Mouse (Mus musculus) olfactory bulb, adult 2 months (tissue): ENCODE measurements around the gene Plagl1. TPM values are rescaled to one million over a fixed set of nuclear protein-coding genes. Genes with fewer than 3 reads are reported as not detected.

Experiments used
- H3K27ac ChIP-seq: fragments of 200-500 bp; 2 replicates; pipeline ENCODE4 v1.5.1; 2012; ENCODE audit warnings: low read depth, low read length; ENCODE audit not compliant: insufficient read depth
- H3K4me1 ChIP-seq: fragments of 200-500 bp; 2 replicates; pipeline ENCODE4 v1.6.1; 2012; ENCODE audit warnings: low read length; ENCODE audit not compliant: control insufficient read depth, insufficient read depth
- H3K4me3 ChIP-seq: fragments of 200-500 bp; 2 replicates; pipeline ENCODE4 v1.5.1; 2012; ENCODE audit warnings: mild to moderate bottlenecking, low read depth, low read length, moderate library complexity; ENCODE audit not compliant: insufficient read depth
- CTCF ChIP-seq: fragments of 200-500 bp; IDR thresholded peaks from 2 replicates; pipeline ENCODE4 v1.5.1; 2012; ENCODE audit warnings: low read depth, mild to moderate bottlenecking, low read length, moderate library complexity; ENCODE audit not compliant: insufficient read depth
- POLR2A ChIP-seq: fragments of 200-500 bp; IDR thresholded peaks from 2 replicates; pipeline ENCODE4 v1.6.1; 2012; ENCODE audit warnings: mild to moderate bottlenecking, low read depth, low read length, moderate library complexity; ENCODE audit not compliant: insufficient read depth
- WGBS: fragments of 180-500 bp; shearing (Covaris S2); methylation state at CpG from one replicate; pipeline ENCODE4 v1.1.7; 2018; 5-methylcytosine and 5-hydroxymethylcytosine counted together
- polyA plus RNA-seq: library from polyadenylated mRNA; stranded (reverse); fragments of >200 nt; gene quantifications from 2 replicates; pipeline ENCODE4 v1.2.4, GENCODE M21; 2012; ENCODE audit warnings: low replicate concordance; ENCODE audit not compliant: missing spikeins, insufficient read depth, insufficient read length

The Plagl1 gene
- polyA plus RNA-seq, 1 experiment: not detected

DNA sequence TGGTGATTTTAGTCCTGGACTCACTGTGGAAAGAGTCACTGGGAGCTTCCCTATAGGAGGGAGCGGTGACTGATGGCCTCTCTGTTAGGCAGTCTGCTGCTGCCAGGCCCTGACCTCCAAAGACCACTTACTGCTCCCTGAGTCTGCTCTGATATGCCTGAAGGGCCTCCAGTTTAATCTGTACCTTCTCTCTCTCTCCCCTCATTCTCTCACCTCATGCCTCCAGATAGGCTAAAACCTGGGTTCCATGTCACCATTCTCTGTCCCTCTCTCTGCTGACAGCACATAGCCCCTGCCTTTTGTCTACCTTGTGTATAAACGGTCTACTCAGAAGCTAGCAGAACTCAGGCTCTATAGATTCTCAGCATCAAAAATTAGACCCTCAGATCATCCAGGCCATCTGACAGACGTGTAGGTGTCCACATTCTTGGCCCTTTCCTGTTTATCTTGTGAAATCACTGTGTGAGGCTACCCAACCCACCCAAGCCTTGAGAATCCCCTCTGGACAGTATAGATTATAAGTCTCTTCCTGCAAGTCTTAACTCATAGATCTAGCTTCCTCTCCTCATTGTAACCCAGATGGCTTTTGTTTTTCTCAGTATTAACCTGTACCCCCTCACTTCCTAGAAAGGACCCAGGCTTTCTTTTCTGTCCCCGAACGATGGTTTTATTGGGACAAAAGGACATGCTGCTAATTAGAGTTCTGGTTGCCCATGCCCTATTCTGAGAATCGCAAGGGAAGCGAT lies 57.9 kb downstream of the Plagl1 start:
- H3K4me1 ChIP-seq: no peaks in the 10 kb centered on the region
- no peak overlapping the region for H3K27ac ChIP-seq
- H3K4me3 ChIP-seq: no peak overlapping the region
- 70% methylated on average over 7 of the region's 7 CpGs for WGBS
- TF ChIP-seq CTCF (no peak), POLR2A (no peak)

DNA sequence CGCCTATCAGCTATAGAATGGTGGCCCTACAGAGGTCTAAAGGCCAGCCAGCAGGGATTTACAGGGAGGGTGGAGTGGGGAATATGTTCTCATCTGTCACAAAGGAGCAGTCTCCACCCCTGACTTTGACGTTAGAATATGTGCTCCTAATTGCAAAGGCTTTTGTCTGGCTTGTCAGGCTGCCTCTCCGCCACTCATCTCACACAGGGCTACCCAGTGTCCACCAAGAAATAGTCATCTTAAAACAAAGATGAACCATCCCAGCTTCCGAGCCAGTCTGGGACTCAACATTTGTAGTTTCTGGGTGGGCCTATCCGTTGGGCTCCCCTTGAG lies 58.4 kb downstream of the Plagl1 start:
- Histone ChIP-seq H3K4me3 (no peak overlapping the region), H3K27ac (no peak overlapping the region), H3K4me1 (no peaks in the 10 kb centered on the region)
- no peak for TF ChIP-seq CTCF
- WGBS: 72% methylated on average over 5 of the region's 5 CpGs

DNA sequence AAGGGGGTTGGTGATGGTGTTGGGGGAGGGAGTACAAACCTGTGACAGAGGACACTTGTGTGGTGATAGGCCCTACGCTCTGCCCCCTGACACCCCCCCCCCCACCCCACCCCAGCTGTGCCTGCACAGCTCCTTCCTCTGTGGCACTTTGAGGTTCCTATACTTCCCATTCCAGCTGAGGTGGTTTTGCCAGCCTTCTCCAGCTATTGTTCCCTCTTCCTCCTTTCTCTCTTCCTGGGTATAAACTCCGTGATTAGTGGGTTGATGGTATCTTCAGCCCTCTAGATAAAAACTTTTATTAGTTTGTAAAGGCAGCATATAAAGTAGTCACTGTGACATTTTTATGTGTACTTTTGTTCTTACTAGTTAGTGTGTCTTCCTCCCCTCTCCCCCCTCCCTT lies 59.0 kb downstream of the Plagl1 start:
- Histone ChIP-seq H3K4me1 (no peaks in the 10 kb centered on the region), H3K4me3 (no peak overlapping the region), H3K27ac (no peak overlapping the region)
- WGBS: 62% methylated on average over 2 of the region's 2 CpGs
- no peak for TF ChIP-seq POLR2A

DNA sequence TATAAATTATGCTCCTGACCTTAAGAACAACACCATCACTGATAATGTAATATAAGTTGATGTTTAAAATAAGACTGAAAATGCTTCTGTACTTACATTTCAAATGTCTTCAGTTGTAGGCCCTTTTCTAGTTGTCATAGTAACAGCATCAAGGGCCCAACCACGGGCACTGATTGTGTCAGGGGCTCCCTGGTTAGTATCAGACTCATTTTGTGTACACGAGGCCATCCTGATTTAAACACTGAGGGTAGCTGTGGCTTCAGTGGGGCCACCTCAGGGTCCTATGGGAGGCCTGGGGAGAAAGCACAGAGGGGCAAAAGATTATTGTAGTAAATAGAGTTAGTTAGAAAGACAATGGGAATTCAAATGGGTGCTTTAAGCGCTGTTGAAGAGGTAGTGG lies 65.5 kb downstream of the Plagl1 start:
- TF ChIP-seq POLR2A (no peak), CTCF (no peak)
- no peaks in the 10 kb centered on the region for H3K4me1 ChIP-seq
- no peak overlapping the region for H3K27ac ChIP-seq
- no peak overlapping the region for H3K4me3 ChIP-seq
- WGBS: 66% methylated on average over 3 of the region's 3 CpGs

DNA sequence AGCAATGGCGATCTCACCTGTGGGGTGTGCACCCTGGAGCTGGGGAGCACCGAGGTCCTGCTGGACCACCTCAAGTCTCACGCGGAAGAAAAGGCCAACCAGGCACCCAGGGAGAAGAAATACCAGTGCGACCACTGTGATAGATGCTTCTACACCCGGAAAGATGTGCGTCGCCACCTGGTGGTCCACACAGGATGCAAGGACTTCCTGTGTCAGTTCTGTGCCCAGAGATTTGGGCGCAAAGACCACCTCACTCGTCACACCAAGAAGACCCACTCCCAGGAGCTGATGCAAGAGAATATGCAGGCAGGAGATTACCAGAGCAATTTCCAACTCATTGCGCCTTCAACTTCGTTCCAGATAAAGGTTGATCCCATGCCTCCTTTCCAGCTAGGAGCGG lies 67.0 kb downstream of the Plagl1 start:
- TF ChIP-seq POLR2A (no peak), CTCF (no peak)
- no peak overlapping the region for H3K27ac ChIP-seq
- 84% methylated on average over 13 of the region's 13 CpGs for WGBS
- no peak overlapping the region for H3K4me3 ChIP-seq
- H3K4me1 ChIP-seq: no peaks in the 10 kb centered on the region

DNA sequence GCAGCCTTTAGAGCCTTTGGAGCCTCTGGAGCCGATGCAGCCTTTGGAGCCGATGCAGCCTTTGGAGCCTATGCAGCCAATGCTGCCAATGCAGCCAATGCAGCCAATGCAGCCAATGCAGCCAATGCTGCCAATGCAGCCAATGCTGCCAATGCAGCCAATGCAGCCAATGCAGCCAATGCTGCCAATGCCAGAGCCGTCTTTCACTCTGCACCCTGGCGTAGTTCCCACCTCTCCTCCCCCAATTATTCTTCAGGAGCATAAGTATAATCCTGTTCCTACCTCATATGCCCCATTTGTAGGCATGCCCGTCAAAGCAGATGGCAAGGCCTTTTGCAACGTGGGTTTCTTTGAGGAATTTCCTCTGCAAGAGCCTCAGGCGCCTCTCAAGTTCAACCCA lies 67.6 kb downstream of the Plagl1 start:
- Histone ChIP-seq H3K4me3 (no peak overlapping the region), H3K27ac (no peak overlapping the region), H3K4me1 (no peaks in the 10 kb centered on the region)
- 67% methylated on average over 7 of the region's 7 CpGs for WGBS
- TF ChIP-seq CTCF (no peak), POLR2A (no peak)

DNA sequence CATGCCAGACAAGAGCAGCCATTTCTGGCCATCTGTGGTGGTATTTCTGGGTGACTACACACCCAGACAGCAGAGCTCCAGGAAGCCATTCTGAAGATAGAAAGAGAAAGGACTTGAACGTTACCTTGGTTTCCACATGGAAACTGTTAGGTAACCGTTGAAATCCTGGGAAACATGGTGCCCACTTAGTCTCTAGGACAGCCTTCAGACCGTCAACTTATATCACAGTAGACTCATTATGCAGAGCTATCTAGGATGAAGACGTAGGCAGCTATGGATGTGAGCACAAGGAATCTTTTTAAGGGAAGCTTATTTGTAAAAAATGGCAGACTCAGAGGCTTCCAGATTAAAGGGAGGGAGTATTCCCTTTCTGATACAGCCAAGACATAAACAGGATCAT lies 73.5 kb downstream of the Plagl1 start:
- no peaks in the 10 kb centered on the region for H3K4me1 ChIP-seq
- 90% methylated on average over 4 of the region's 4 CpGs for WGBS
- H3K27ac ChIP-seq: no peak overlapping the region
- TF ChIP-seq CTCF (no peak), POLR2A (no peak)
- H3K4me3 ChIP-seq: no peak overlapping the region

DNA sequence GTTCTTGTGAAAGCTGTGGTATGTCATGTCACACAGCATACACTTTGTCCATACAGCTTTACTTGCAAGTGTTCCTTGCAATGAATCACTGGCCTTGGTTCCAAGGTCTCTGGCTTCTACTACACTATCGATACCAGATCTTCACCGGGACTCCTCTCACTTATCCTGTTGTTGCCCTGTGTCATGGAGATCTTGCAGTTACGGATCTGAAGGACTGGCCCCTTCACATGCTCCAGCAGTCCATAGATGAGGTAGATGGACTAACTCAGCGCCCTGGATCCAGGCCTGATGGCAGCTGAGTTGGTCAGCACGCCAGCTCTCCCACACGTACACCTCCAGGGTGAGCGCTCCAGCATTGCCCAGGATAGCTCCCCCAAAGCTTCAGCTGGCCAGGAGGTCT lies 75.0 kb downstream of the Plagl1 start:
- Histone ChIP-seq H3K4me3 (no peak overlapping the region), H3K4me1 (no peaks in the 10 kb centered on the region), H3K27ac (no peak overlapping the region)
- TF ChIP-seq CTCF (no peak), POLR2A (no peak)
- 96% methylated on average over 7 of the region's 7 CpGs for WGBS

DNA sequence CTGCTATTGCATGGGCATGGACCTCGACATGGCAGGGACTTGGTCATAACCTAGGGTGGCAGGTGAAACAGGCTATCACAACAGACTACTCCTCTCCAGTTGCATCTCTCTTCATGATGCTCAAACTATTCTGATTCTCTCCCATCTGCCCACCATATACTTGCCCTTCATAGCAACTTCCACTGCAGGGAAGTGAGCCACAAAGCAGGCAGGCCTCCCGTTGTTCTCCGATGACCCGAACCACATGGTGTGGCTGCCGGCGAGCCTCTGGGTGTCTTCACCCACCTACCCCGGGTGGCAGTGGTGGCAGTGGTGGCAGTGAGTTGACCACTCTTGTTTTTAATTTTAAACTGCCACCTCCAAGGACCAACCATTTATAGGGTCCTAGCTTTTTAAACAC lies 75.4 kb downstream of the Plagl1 start:
- Histone ChIP-seq H3K4me1 (no peaks in the 10 kb centered on the region), H3K27ac (no peak overlapping the region), H3K4me3 (no peak overlapping the region)
- TF ChIP-seq CTCF (no peak), POLR2A (no peak)
- WGBS: 97% methylated on average over 7 of the region's 7 CpGs

DNA sequence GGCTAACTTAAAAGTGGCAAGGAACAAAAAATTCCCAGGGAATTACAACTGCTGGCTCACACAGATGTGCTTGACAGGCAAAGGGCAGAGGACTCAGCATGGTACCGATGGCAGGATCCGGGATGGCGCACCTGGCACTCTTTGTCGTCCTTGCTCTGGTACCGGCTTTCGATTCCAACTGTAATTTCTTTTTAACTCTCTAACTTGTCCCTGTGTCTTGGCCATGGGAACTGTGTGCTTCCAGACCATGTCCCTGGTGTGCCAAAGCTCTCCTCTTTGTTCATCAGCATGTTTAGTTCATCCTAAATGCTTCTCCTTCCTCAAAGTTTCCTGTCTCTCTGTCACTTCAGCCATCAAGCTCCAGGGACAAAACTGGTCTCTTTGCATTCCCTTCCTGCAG lies 77.6 kb downstream of the Plagl1 start:
- TF ChIP-seq CTCF (no peak), POLR2A (no peak)
- WGBS: 74% methylated on average over 6 of the region's 6 CpGs
- Histone ChIP-seq H3K4me1 (no peaks in the 10 kb centered on the region), H3K27ac (no peak overlapping the region), H3K4me3 (no peak overlapping the region)
